Mouse (Mus musculus) midbrain, embryonic 14.5 days (tissue): ENCODE measurements around the gene Ngef. TPM values are rescaled to one million over a fixed set of nuclear protein-coding genes. Genes with fewer than 3 reads are reported as not detected.

ENCODE experiments used
- ATAC-seq: fragments of 200-750 bp; cut with Nextera tagmentation; 2 replicates; pipeline ENCODE4 v1.8.0; 2017; ENCODE audit warnings: moderate number of reproducible peaks, moderate library complexity; ENCODE audit not compliant: low FRiP score, low TSS enrichment
- DNase-seq: peaks from one replicate; pipeline ENCODE4 v3.0.0-alpha.2; 2015
- H3K27ac ChIP-seq: fragments of 300-500 bp; sonication (generic); replicated peaks from 2 replicates; pipeline ENCODE4 v1.5.1; 2014; ENCODE audit warnings: mild to moderate bottlenecking, low read depth, low read length, moderate library complexity
- H3K27me3 ChIP-seq: fragments of 300-500 bp; sonication (generic); 2 replicates; pipeline ENCODE4 v1.6.1; 2014; ENCODE audit warnings: low read length, control low read depth, mixed read lengths; ENCODE audit not compliant: control insufficient read depth, insufficient read depth
- H3K36me3 ChIP-seq: fragments of 300-500 bp; sonication (generic); 2 replicates; pipeline ENCODE4 v1.6.1; 2014; ENCODE audit warnings: low read length, control low read depth; ENCODE audit not compliant: control insufficient read depth, insufficient read depth
- H3K4me1 ChIP-seq: fragments of 300-500 bp; sonication (generic); 2 replicates; pipeline ENCODE4 v1.6.1; 2014; ENCODE audit warnings: mild to moderate bottlenecking, antibody characterized with exemption, low read length, control low read depth; ENCODE audit not compliant: control insufficient read depth, insufficient read depth
- H3K4me2 ChIP-seq: fragments of 300-500 bp; sonication (generic); 2 replicates; pipeline ENCODE4 v1.6.1; 2014; ENCODE audit warnings: mild to moderate bottlenecking, low read length, moderate library complexity
- H3K4me3 ChIP-seq: fragments of 300-500 bp; sonication (generic); replicated peaks from 2 replicates; pipeline ENCODE4 v1.5.1; 2014; ENCODE audit warnings: low read depth, low read length
- H3K9ac ChIP-seq: fragments of 300-500 bp; sonication (generic); replicated peaks from 2 replicates; pipeline ENCODE4 v1.6.1; 2014; ENCODE audit warnings: mild to moderate bottlenecking, low read length, moderate library complexity
- H3K9me3 ChIP-seq: fragments of 300-500 bp; sonication (generic); 2 replicates; pipeline ENCODE4 v1.6.1; 2016; ENCODE audit warnings: low read length, control low read depth, mixed read lengths; ENCODE audit not compliant: control insufficient read depth
- WGBS: fragments of 180-500 bp; shearing (Covaris S2); extraction: QIAGEN DNeasy Blood & Tissue Kit; methylation state at CpG from one replicate; pipeline ENCODE4 v1.1.7; 2014; 5-methylcytosine and 5-hydroxymethylcytosine counted together
- polyA plus RNA-seq: library from polyadenylated mRNA; unstranded; fragments of >200 nt; fragmentation: Nextera tagmentation; extraction: Ambion mirVana; gene quantifications from 2 replicates; pipeline ENCODE4 v1.2.1, GENCODE M21; 2014

Ngef gene
- polyA plus RNA-seq, 1 experiment from 2014 or later: 13.0 TPM

DNA sequence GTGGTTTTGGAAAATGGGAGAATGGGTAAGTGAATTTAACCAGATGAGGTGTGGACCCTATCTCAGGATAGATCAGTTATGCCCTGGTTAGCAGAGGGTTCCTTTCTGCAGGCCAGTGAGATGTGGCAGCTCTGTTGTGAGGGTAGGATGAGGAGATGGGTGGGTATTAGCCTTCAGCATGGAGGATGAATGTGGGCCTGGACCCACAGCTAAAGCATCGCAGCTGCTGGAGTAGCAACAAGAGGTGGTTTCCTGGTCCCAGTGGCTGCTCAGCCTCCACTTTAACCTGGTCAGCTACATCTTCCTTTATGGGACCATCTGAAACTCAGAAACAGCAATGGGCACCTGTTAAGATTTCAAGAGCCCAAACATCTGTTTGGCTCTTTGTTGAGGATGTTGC lies 117.2 kb downstream of the Ngef start:
- ATAC-seq (no peak), DNase-seq (no peak)
- H3K27me3 ChIP-seq: no peaks in the 10 kb centered on the region
- H3K9ac ChIP-seq: no peak overlapping the region
- H3K9me3 ChIP-seq: no peaks in the 10 kb centered on the region
- H3K4me1 ChIP-seq: no peaks in the 10 kb centered on the region
- no peak overlapping the region for H3K4me3 ChIP-seq
- WGBS: 93% methylated on average over 1 of the region's 1 CpGs
- no peak overlapping the region for H3K27ac ChIP-seq
- H3K36me3 ChIP-seq: no peaks in the 10 kb centered on the region
- H3K4me2 ChIP-seq: no peak overlapping the region

DNA sequence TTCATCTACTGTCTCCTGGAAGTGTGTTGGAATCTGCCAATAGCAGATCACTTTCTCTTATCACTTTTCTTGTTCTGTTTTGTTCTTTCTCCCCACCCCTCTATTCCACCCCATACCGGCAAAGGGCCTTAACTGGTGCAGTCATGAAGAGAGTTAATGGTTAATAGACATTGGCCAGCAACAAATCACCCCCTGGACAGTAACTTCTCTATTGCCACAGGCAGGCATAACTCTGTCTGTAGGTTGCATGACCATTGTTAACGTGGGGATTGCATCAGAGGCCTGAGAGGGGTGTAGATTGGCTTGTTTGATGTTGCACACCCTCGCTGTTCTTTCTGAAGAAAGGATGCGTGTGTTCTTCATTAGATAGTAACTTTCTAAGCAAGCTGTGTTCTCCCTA lies 124.2 kb downstream of the Ngef start:
- Histone ChIP-seq H3K9ac (no peak overlapping the region), H3K27me3 (no peaks in the 10 kb centered on the region), H3K9me3 (no peaks in the 10 kb centered on the region), H3K4me2 (no peak overlapping the region), H3K4me1 (no peaks in the 10 kb centered on the region), H3K4me3 (no peak overlapping the region), H3K36me3 (peaks cover 59% of the 10 kb centered on the region), H3K27ac (no peak overlapping the region)
- WGBS: 94% methylated on average over 4 of the region's 4 CpGs
- no peak for DNase-seq
- no peak for ATAC-seq

- Histone ChIP-seq H3K9me3 (no peaks in the 10 kb centered on the region), H3K36me3 (peaks cover 79% of the 10 kb centered on the region), H3K27ac (no peak overlapping the region), H3K9ac (no peak overlapping the region), H3K27me3 (no peaks in the 10 kb centered on the region), H3K4me1 (no peaks in the 10 kb centered on the region), H3K4me3 (no peak overlapping the region), H3K4me2 (no peak overlapping the region)
- 40% methylated on average over 5 of the region's 5 CpGs for WGBS
- DNase-seq (peak; percentile 87), ATAC-seq (no peak)
Measured at GRCm38 (mm10) chr1:87447183-87448104, 126.2 kb downstream of the Ngef start.

GRCm38 (mm10) chr1:87436583-87436982 lies 137.1 kb downstream of the Ngef start:
- Histone ChIP-seq H3K9me3 (no peaks in the 10 kb centered on the region), H3K9ac (no peak overlapping the region), H3K27ac (no peak overlapping the region), H3K4me3 (no peak overlapping the region), H3K4me1 (no peaks in the 10 kb centered on the region), H3K36me3 (peaks cover 72% of the 10 kb centered on the region), H3K27me3 (no peaks in the 10 kb centered on the region), H3K4me2 (no peak overlapping the region)
- no peak for DNase-seq
- ATAC-seq: no peak
- WGBS: 89% methylated on average over 6 of the region's 6 CpGs

DNA sequence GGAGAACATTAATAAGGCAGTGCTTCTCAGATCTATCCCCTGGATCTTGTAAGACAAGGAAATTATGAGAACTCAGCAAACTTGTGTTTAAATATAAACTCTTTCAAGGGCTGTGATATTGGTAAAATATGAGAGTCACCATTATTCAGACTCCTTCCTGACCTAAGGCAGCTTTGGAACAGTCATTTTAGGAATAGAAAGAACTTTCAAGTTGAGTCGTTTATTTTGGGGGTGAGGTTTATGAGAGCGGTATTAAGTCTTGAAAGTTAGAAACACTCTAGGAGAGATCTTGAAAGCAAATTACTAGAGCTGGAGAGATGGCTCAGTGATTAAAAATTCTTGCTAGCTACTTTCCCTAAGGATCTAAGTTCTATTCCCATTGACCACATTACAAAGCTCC lies 138.5 kb downstream of the Ngef start:
- no peak overlapping the region for H3K4me2 ChIP-seq
- H3K4me1 ChIP-seq: no peaks in the 10 kb centered on the region
- H3K4me3 ChIP-seq: no peak overlapping the region
- DNase-seq: no peak
- no peaks in the 10 kb centered on the region for H3K9me3 ChIP-seq
- ATAC-seq: no peak
- no peak overlapping the region for H3K9ac ChIP-seq
- no peak overlapping the region for H3K27ac ChIP-seq
- peaks cover 68% of the 10 kb centered on the region for H3K36me3 ChIP-seq
- H3K27me3 ChIP-seq: no peaks in the 10 kb centered on the region
- WGBS: 94% methylated on average over 2 of the region's 2 CpGs

Other genes starting within 250 kb of the Ngef start
- gene Gigyf2, start 246.9 kb downstream of the Ngef start, polyA plus RNA-seq: 69.0 and 70.9 TPM in 2 replicates
- 1.1 and 3.2 TPM in 2 replicates for gene Kcnj13, start 179.1 kb downstream of the Ngef start, polyA plus RNA-seq
- gene Snorc, start 103.6 kb downstream of the Ngef start, polyA plus RNA-seq: 1.1 TPM in 1 of 2 replicates, not detected in the other
- gene Neu2, start 64.0 kb downstream of the Ngef start, polyA plus RNA-seq: 0.13 and 0.23 TPM in 2 replicates
- gene Inpp5d, start 46.4 kb upstream of the Ngef start, polyA plus RNA-seq: 1.9 and 4.6 TPM in 2 replicates
- 66.5 and 77.2 TPM in 2 replicates for gene Atg16l1, start 182.0 kb upstream of the Ngef start, polyA plus RNA-seq
- 2.1 and 3.0 TPM in 2 replicates for gene Sag, start 229.8 kb upstream of the Ngef start, polyA plus RNA-seq